Mouse (Mus musculus): Measurements from ENCODE around the gene Stk32b. TPM values are rescaled to one million over a fixed set of nuclear protein-coding genes. Genes with fewer than 3 reads are reported as not detected.

Gene Stk32b
- polyA plus RNA-seq (2015; fragmentation: Nextera tagmentation; extraction: Ambion mirVana): 32.3 and 38.8 TPM in 2 replicates

GRCm38 (mm10) chr5:37716505-37717372, at the start of gene Stk32b:
TSS of gene Stk32b (minus strand) at chr5:37717171.
- Histone ChIP-seq H3K27me3 (peaks cover 12% of the 10 kb centered on the region), H3K4me2 (peak within 1 kb of the TSS; percentile 81), H3K9ac (peak within 1 kb of the TSS; percentile 83)

GRCm38 (mm10) chr5:37765851-37766250, 48.9 kb upstream of the Stk32b start:
- H3K9ac ChIP-seq: no peak overlapping the region
- no peaks in the 10 kb centered on the region for H3K9me3 ChIP-seq
- H3K4me2 ChIP-seq: no peak overlapping the region
- 21% methylated on average over 8 of the region's 8 CpGs for WGBS
- no peak for ATAC-seq (ENCODE audit: low FRiP score, low read depth)
- no peaks in the 10 kb centered on the region for H3K36me3 ChIP-seq
- no peak overlapping the region for H3K4me3 ChIP-seq
- no peak overlapping the region for H3K27ac ChIP-seq (replicated peaks)
- peaks cover 26% of the 10 kb centered on the region for H3K27me3 ChIP-seq
- H3K4me1 ChIP-seq (replicated peaks): peaks cover 13% of the 10 kb centered on the region

More at GRCm38 (mm10) chr5:37716505-37717372, at the start of gene Stk32b:
- Histone ChIP-seq H3K36me3 (no peaks in the 10 kb centered on the region), H3K9me3 (no peaks in the 10 kb centered on the region), H3K27ac (replicated peaks) (peak within 1 kb of the TSS; percentile 87), H3K4me1 (replicated peaks) (peaks cover 29% of the 10 kb centered on the region; the same call in 1 of the 2 replicates), H3K4me3 (peak within 1 kb of the TSS; percentile 67)
- WGBS: under 1% methylated on average over 39 of the region's 40 CpGs
- peak; percentile 89 for ATAC-seq (ENCODE audit: low FRiP score, low read depth)

- H3K4me3 ChIP-seq: no peak overlapping the region
- H3K36me3 ChIP-seq: no peaks in the 10 kb centered on the region
- H3K4me1 ChIP-seq (replicated peaks): no peaks in the 10 kb centered on the region
- no peaks in the 10 kb centered on the region for H3K9me3 ChIP-seq
- H3K27ac ChIP-seq (replicated peaks): no peak overlapping the region
- H3K9ac ChIP-seq: no peak overlapping the region
- ATAC-seq (ENCODE audit: low FRiP score, low read depth): no peak
- peaks cover 19% of the 10 kb centered on the region for H3K27me3 ChIP-seq
- H3K4me2 ChIP-seq: no peak overlapping the region
- 94% methylated on average over 3 of the region's 3 CpGs for WGBS
Observed at GRCm38 (mm10) chr5:37762046-37762445, 45.1 kb upstream of the Stk32b start.

- Histone ChIP-seq H3K4me2 (no peak overlapping the region), H3K9me3 (no peaks in the 10 kb centered on the region), H3K9ac (no peak overlapping the region), H3K4me1 (replicated peaks) (no peaks in the 10 kb centered on the region), H3K36me3 (no peaks in the 10 kb centered on the region), H3K4me3 (no peak overlapping the region), H3K27ac (replicated peaks) (no peak overlapping the region), H3K27me3 (peaks cover 8% of the 10 kb centered on the region; the same call in 1 of the 2 replicates)
- WGBS: 84% methylated on average over 7 of the region's 7 CpGs
- ATAC-seq (ENCODE audit: low FRiP score, low read depth): no peak
Observed at GRCm38 (mm10) chr5:37753366-37753765, 36.4 kb upstream of the Stk32b start.

DNA sequence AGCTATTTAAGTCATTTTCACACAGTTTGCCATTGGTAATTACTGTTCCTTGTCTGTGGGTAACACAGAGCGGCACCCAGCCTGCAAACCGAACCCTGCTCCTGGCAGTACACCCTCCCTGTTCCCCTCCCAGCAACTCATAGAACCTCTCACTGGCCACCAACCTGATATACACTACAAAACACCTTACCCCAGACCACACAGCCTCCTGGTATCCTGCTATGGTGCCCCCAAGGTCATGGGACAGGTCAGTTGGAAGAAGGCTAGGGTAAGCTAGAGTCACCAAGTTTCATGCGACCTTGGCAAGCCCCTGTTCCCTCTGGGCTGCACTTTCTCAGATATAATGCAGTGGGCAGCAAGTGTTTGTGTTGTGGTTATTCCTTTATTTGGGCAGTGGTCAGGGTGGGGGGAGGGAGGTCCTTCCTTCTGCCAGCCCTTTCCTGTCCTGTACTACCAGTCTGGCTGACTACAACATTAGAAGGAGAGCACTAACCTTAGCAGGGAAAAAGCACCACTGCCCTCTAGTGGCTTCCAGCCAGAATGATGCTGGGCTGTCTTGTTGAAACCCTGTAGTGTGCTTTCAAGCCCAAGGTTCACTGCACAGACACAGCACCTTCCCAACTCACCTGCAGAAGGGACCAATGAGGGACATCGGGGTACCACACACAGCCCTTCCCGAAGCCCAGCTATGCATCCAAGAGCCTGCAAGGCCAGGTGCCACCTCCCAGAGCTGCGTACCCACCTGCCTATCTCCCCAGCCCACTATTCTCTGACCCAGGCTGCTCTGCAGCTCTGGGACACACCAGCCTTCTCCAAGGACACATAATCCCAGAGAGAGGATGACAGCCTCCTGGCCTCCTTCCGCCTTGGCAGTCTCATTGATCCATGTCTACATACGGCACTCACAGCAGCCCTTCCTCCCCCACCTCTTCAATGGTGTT, 35.3 kb upstream of the Stk32b start:
- H3K36me3 ChIP-seq: no peaks in the 10 kb centered on the region
- 65% methylated on average over 8 of the region's 8 CpGs for WGBS
- H3K4me3 ChIP-seq: no peak overlapping the region
- peak; percentile 92 for ATAC-seq (ENCODE audit: low FRiP score, low read depth)
- H3K4me1 ChIP-seq (replicated peaks): no peaks in the 10 kb centered on the region
- no peak overlapping the region for H3K9ac ChIP-seq
- no peak overlapping the region for H3K27ac ChIP-seq (replicated peaks)
- H3K4me2 ChIP-seq: no peak overlapping the region
- peaks cover 4% of the 10 kb centered on the region; the same call in 1 of the 2 replicates for H3K27me3 ChIP-seq
- no peaks in the 10 kb centered on the region for H3K9me3 ChIP-seq

DNA sequence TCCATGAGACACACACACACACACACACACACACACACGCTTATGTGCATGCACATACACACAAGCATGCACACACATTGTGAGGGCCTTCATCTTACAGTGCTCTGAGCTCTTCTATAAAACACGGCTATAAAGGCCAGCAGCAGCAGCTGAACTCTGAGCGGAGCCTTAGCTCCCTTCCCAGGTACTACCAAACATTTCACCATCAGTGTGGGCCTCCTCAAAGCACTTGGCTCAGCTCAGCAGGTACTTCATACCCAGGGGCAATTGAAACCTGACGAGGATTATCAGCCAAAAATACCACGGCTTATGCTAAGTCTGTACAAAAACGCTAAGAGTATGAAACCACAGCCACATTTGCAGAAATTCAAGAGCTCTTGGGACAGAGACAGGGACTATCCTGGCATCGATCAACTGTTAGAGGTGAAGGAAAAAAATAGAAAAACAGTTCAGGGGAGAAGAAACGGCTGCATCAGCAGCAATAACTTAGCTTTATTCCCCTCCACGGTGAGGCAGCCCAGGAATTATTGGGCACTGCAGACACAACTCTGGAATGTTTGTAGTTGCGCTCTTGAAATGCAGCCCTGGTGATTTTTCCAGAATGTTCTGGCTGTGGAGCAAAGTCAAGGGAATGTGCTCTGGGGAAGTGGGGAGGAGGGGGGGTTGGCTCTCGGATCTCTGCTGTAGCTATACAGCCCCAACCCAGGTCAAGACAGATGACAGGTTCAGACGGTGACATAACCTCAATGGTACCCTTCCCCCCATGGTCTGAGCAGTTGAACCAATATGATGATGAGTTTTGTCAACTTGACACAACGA, 27.1 kb upstream of the Stk32b start:
- H3K9me3 ChIP-seq: no peaks in the 10 kb centered on the region
- H3K27me3 ChIP-seq: no peaks in the 10 kb centered on the region
- no peak overlapping the region for H3K9ac ChIP-seq
- H3K4me1 ChIP-seq (replicated peaks): no peaks in the 10 kb centered on the region
- no peaks in the 10 kb centered on the region for H3K36me3 ChIP-seq
- no peak for ATAC-seq (ENCODE audit: low FRiP score, low read depth)
- no peak overlapping the region for H3K4me2 ChIP-seq
- H3K27ac ChIP-seq (replicated peaks): no peak overlapping the region
- H3K4me3 ChIP-seq: no peak overlapping the region
- WGBS: 79% methylated on average over 13 of the region's 13 CpGs

DNA sequence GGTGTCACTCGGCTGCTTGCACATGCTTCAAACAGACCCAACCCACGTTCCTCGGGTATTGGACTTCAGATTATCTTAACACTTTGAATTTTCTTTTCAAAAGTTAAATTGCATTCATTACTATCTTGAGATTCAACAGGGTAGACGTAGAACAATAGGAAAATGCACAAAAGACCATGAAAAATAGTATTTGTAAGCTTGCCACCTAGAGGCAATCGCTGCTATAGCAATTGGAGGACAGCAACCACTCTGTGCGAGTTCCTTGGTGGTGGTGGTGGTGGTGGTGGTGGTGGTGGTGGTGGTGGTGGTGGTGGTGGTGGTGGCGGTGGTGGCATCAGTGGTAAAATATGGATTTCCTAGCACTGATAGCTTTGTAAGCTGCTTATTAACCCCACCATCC, 19.2 kb upstream of the Stk32b start:
- Histone ChIP-seq H3K36me3 (no peaks in the 10 kb centered on the region), H3K9me3 (no peaks in the 10 kb centered on the region), H3K4me2 (no peak overlapping the region), H3K27ac (replicated peaks) (no peak overlapping the region), H3K4me3 (no peak overlapping the region), H3K9ac (no peak overlapping the region), H3K27me3 (no peaks in the 10 kb centered on the region), H3K4me1 (replicated peaks) (no peaks in the 10 kb centered on the region)
- ATAC-seq (ENCODE audit: low FRiP score, low read depth): no peak
- 63% methylated on average over 7 of the region's 7 CpGs for WGBS

GRCm38 (mm10) chr5:37735224-37735623, 18.3 kb upstream of the Stk32b start, which contains the start of gene Cytl1:
TSS of gene Cytl1 (plus strand) at chr5:37735519.
- no peaks in the 10 kb centered on the region for H3K36me3 ChIP-seq
- no peak for ATAC-seq (ENCODE audit: low FRiP score, low read depth)
- H3K4me2 ChIP-seq: no peak within 1 kb of the TSS
- no peaks in the 10 kb centered on the region for H3K9me3 ChIP-seq
- H3K4me3 ChIP-seq: no peak within 1 kb of the TSS
- no peak within 1 kb of the TSS for H3K27ac ChIP-seq (replicated peaks)
- WGBS: 46% methylated on average over 5 of the region's 5 CpGs
- no peak within 1 kb of the TSS for H3K9ac ChIP-seq
- no peaks in the 10 kb centered on the region for H3K4me1 ChIP-seq (replicated peaks)
- H3K27me3 ChIP-seq: no peaks in the 10 kb centered on the region

DNA sequence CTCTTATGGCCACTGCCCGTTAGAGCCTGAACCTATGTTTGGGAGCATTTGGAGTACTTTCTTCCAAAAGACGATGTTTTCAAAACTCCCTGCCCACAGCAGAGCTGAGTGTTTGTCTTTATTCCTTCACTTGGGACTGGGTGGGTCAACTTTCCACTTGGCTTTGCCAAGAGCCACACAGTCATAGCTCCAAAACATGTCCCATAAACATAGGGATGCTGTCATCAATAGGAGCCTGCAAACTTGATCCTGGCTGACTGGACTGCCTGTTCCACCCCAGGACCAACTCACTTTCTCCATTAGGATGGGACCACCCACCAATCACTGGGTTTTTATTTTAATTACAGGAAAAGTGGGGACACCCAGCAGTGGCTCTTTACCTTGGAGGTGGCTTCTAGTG, 13.8 kb upstream of the Stk32b start:
- ATAC-seq (ENCODE audit: low FRiP score, low read depth): no peak
- no peaks in the 10 kb centered on the region for H3K9me3 ChIP-seq
- no peak overlapping the region for H3K4me3 ChIP-seq
- 95% methylated on average over 2 of the region's 2 CpGs for WGBS
- no peaks in the 10 kb centered on the region for H3K4me1 ChIP-seq (replicated peaks)
- H3K27ac ChIP-seq (replicated peaks): no peak overlapping the region
- H3K27me3 ChIP-seq: no peaks in the 10 kb centered on the region
- no peaks in the 10 kb centered on the region for H3K36me3 ChIP-seq
- no peak overlapping the region for H3K9ac ChIP-seq
- H3K4me2 ChIP-seq: no peak overlapping the region

- 79% methylated on average over 4 of the region's 4 CpGs for WGBS
Observed at GRCm38 (mm10) chr5:37725220-37725886, 8.4 kb upstream of the Stk32b start.

GRCm38 (mm10) chr5:37720670-37721069, 3.7 kb upstream of the Stk32b start:
- H3K9me3 ChIP-seq: no peaks in the 10 kb centered on the region
- ATAC-seq (ENCODE audit: low FRiP score, low read depth): no peak

More at GRCm38 (mm10) chr5:37725220-37725886, 8.4 kb upstream of the Stk32b start:
- Histone ChIP-seq H3K4me1 (replicated peaks) (0 out of 2 replicates have a peak, but pooled peaks cover 8% of the 10 kb centered on the region), H3K4me2 (no peak overlapping the region), H3K4me3 (no peak overlapping the region), H3K36me3 (no peaks in the 10 kb centered on the region), H3K27me3 (no peaks in the 10 kb centered on the region), H3K9ac (no peak overlapping the region), H3K9me3 (no peaks in the 10 kb centered on the region), H3K27ac (replicated peaks) (no peak overlapping the region)
- no peak for ATAC-seq (ENCODE audit: low FRiP score, low read depth)

More at GRCm38 (mm10) chr5:37720670-37721069, 3.7 kb upstream of the Stk32b start:
- Histone ChIP-seq H3K4me3 (no peak overlapping the region), H3K36me3 (no peaks in the 10 kb centered on the region), H3K9ac (no peak overlapping the region), H3K27me3 (peaks cover 12% of the 10 kb centered on the region), H3K27ac (replicated peaks) (no peak overlapping the region), H3K4me1 (replicated peaks) (peaks cover 13% of the 10 kb centered on the region; the same call in 1 of the 2 replicates), H3K4me2 (no peak overlapping the region)
- WGBS: 25% methylated on average over 6 of the region's 6 CpGs
